Mouse (Mus musculus) kidney, postnatal 0 days (tissue): ENCODE results near the gene Gzmb. TPM values are rescaled to one million over a fixed set of nuclear protein-coding genes. Genes with fewer than 3 reads are reported as not detected.
A peak's percentile ranks its signal among the peaks of the same experiment; 100 is the strongest.
"Not testable (repeated sequence)": the region's sequence is repeated elsewhere in the genome, so short reads cannot be mapped to it uniquely, and the experiment has no call there.

ENCODE experiments used
- ATAC-seq: fragments of 200-750 bp; cut with Nextera tagmentation; replicated peaks from 2 replicates; pipeline ENCODE4 v1.8.0; 2017; ENCODE audit warnings: low read depth, moderate number of reproducible peaks, moderate TSS enrichment, moderate library complexity; ENCODE audit not compliant: low FRiP score
- DNase-seq: peaks from one replicate; pipeline ENCODE4 v3.0.0-alpha.2; 2016; ENCODE audit warnings: low spot score
- H3K27ac ChIP-seq: fragments of 300-500 bp; sonication (generic); 2 replicates; pipeline ENCODE4 v1.5.1; 2014; ENCODE audit warnings: mild to moderate bottlenecking
- H3K27me3 ChIP-seq: fragments of 300-500 bp; sonication (generic); 2 replicates; pipeline ENCODE4 v1.6.1; 2014; ENCODE audit warnings: low read length, mixed read lengths; ENCODE audit not compliant: insufficient read depth
- H3K36me3 ChIP-seq: fragments of 300-500 bp; sonication (generic); 2 replicates; pipeline ENCODE4 v1.6.1; 2014; ENCODE audit warnings: low read length, mixed read lengths; ENCODE audit not compliant: insufficient read depth
- H3K4me1 ChIP-seq: fragments of 300-500 bp; sonication (generic); replicated peaks from 2 replicates; pipeline ENCODE4 v1.6.1; 2014; ENCODE audit warnings: antibody characterized with exemption, low read length, mixed read lengths; ENCODE audit not compliant: insufficient read depth
- H3K4me2 ChIP-seq: fragments of 300-500 bp; sonication (generic); 2 replicates; pipeline ENCODE4 v1.6.1; 2014; ENCODE audit warnings: mild to moderate bottlenecking, low read length, moderate library complexity, mixed read lengths
- H3K4me3 ChIP-seq: fragments of 300-500 bp; sonication (generic); replicated peaks from 2 replicates; pipeline ENCODE4 v1.5.1; 2014; ENCODE audit warnings: low read depth, low read length
- H3K9ac ChIP-seq: fragments of 300-500 bp; sonication (generic); 2 replicates; pipeline ENCODE4 v1.6.1; 2014; ENCODE audit warnings: low read depth, low read length
- H3K9me3 ChIP-seq: fragments of 300-500 bp; sonication (generic); replicated peaks from 2 replicates; pipeline ENCODE4 v1.6.1; 2016; ENCODE audit warnings: low read length, inconsistent platforms, mixed read lengths
- CTCF ChIP-seq: IDR thresholded peaks from 2 replicates; pipeline ENCODE4 v1.5.1; 2016; ENCODE audit warnings: antibody characterized with exemption, low read depth, mild to moderate bottlenecking, moderate library complexity
- WGBS: fragments of 180-500 bp; shearing (Covaris S2); extraction: QIAGEN DNeasy Blood & Tissue Kit; methylation state at CpG from one replicate; pipeline ENCODE4 v1.1.7; 2014; 5-methylcytosine and 5-hydroxymethylcytosine counted together
- polyA plus RNA-seq: library from polyadenylated mRNA; unstranded; fragments of >200 nt; fragmentation: Nextera tagmentation; extraction: Ambion mirVana; gene quantifications from 2 replicates; pipeline ENCODE4 v1.2.1, GENCODE M21; 2015

The Gzmb gene
- polyA plus RNA-seq, 1 experiment from 2014 or later: not detected

DNA sequence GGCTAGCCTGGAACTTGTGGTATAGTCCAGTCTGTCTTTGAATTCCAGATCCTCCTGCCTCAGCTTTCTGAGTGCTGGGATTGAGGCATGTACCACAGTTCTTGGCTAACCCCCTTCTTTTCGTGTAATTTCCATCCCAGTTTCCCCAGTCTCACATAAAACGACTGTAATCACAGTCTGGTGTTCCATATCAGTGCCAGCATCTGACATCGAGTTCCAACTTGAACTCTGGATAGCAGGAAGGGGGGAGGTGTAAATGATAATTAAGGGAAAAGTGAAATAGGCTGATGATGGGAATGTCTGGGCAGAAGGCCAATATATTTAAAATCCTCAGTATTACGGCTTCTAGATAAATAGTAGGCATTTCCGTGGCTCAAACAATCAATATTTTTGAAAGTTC lies 19.0 kb upstream of the Gzmb start:
- Histone ChIP-seq H3K9ac (no peak overlapping the region), H3K4me2 (no peak overlapping the region), H3K4me3 (no peak overlapping the region), H3K27me3 (no peaks in the 10 kb centered on the region), H3K36me3 (no peaks in the 10 kb centered on the region), H3K4me1 (no peaks in the 10 kb centered on the region), H3K27ac (no peak overlapping the region), H3K9me3 (no peaks in the 10 kb centered on the region)
- no peak for TF ChIP-seq CTCF
- WGBS: 43% methylated on average over 5 of the region's 5 CpGs
- no peak for DNase-seq
- no peak for ATAC-seq

DNA sequence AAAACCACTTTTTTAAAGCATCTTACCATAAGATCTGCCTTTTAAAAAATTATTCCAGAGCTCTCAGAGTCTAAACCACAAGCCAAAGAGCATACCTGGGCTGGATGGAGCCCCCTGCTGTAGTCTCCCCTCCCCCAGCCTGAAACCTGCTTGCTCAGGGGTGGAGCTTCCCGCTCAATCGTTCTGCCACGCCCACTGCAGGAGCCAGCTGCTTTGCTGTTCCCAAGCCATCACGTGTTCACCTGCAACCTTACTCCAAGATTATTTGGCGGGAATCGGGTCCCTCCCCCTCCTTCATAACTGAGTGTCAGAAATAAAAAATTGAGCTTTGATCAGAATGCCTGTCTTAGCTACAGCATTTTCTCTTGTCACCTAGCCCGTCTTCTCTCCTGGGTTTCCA lies 16.6 kb upstream of the Gzmb start:
- H3K36me3 ChIP-seq, H3K4me3 ChIP-seq, H3K4me1 ChIP-seq, ATAC-seq, H3K9ac ChIP-seq, H3K27ac ChIP-seq, DNase-seq, H3K9me3 ChIP-seq, H3K4me2 ChIP-seq, H3K27me3 ChIP-seq: not testable (repeated sequence)
- 46% methylated on average over 7 of the region's 7 CpGs for WGBS

DNA sequence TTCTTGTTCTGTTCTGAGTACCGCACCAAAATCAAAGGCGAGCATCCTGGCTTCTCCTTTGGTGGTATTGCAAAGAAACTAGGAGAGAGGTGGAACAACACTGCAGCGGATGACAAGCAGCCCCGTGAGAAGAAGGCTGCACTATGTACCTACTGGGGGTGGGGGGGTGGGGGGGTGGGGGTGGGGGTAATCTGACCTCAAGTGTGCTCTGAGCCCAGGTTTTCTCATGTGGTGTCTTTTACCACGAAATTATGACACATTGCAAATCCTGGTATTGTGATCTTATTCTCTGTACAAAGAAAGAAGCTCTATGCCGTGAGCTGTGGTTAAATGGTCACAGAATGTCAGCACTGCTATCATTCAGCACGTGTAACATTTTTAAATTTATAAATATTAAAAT lies 14.0 kb upstream of the Gzmb start:
- 83% methylated on average over 7 of the region's 7 CpGs for WGBS
- H3K4me2 ChIP-seq, H3K4me3 ChIP-seq, H3K9ac ChIP-seq, H3K27me3 ChIP-seq, H3K27ac ChIP-seq, DNase-seq, H3K9me3 ChIP-seq, ATAC-seq, H3K36me3 ChIP-seq, H3K4me1 ChIP-seq: not testable (repeated sequence)

DNA sequence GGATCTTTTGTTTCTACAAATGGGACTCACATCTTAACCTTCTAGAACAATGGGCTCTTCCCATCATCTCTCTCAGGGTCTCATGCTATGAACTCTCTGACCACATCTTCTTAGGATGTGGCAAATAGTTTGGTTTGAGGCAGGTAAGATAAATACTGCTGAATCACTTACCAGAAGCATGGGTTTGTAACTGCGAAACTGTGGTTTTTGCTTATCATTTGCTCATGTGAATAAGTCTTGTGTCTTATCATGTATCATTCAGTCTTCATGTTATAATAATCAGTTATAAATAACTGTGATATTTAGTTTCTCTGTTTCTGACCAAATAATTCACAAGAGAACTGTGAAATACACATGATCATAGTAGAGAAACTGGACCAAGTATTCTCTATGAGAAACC lies 4.0 kb upstream of the Gzmb start:
- ATAC-seq (no peak), DNase-seq (no peak)
- no peak overlapping the region for H3K27ac ChIP-seq
- H3K9me3 ChIP-seq: no peaks in the 10 kb centered on the region
- no peaks in the 10 kb centered on the region for H3K4me1 ChIP-seq
- no peak overlapping the region for H3K4me3 ChIP-seq
- H3K4me2 ChIP-seq: no peak overlapping the region
- H3K36me3 ChIP-seq: no peaks in the 10 kb centered on the region
- TF ChIP-seq CTCF: no peak
- 89% methylated on average over 1 of the region's 1 CpGs for WGBS
- no peak overlapping the region for H3K9ac ChIP-seq
- H3K27me3 ChIP-seq: no peaks in the 10 kb centered on the region

DNA sequence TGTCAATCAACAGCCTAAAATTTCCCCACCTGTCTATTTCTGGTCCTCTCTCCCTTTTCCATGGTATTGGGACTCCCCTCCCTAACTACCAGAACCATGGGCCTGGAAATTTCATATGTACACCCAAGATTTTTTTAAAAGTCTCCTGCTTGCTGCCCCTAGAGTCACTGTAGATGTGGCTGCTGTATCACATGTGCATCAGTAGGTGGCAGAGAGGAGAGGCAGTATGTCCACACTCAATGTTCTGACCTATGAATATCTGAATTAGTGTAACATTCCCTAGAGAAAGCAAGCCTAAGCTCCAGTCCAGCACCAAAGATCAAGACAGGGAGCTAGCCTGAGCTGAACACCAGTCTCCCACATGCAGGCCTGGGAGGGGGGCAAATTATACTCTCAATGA lies 21.7 kb downstream of the Gzmb start:
- H3K4me3 ChIP-seq: no peak overlapping the region
- H3K9ac ChIP-seq: no peak overlapping the region
- no peaks in the 10 kb centered on the region for H3K27me3 ChIP-seq
- H3K4me2 ChIP-seq: no peak overlapping the region
- DNase-seq (peak; percentile 16), ATAC-seq (no peak)
- H3K9me3 ChIP-seq: no peaks in the 10 kb centered on the region
- no peaks in the 10 kb centered on the region for H3K4me1 ChIP-seq
- no peaks in the 10 kb centered on the region for H3K36me3 ChIP-seq
- TF ChIP-seq CTCF: peak; percentile 49
- H3K27ac ChIP-seq: no peak overlapping the region

DNA sequence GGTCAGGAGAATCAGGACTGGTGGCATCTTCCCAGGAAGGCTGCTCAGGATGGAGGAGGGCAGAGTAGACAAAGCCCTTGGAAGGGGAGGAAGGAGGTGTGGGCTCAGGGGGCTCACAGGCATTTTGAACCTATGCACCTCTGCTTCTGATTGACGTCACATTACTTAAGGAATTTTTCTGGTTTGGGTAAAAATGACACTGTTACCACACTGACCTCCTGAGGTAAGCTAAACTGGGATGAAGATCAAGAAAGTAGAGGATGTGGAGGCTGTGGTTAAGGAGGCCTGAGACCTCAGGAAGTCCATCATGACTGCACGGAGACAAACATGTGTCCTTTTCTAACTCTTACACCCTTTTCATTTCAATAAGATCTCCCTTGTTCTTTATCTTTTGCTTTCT lies 27.5 kb downstream of the Gzmb start, which contains the start of gene Gzmc:
TSS of gene Gzmc (minus strand) at position 101 of the 400 bp plus-strand sequence.
- Histone ChIP-seq H3K36me3 (no peaks in the 10 kb centered on the region), H3K9me3 (no peaks in the 10 kb centered on the region), H3K27ac (no peak within 1 kb of the TSS), H3K27me3 (no peaks in the 10 kb centered on the region), H3K4me1 (no peaks in the 10 kb centered on the region), H3K4me3 (no peak within 1 kb of the TSS), H3K4me2 (no peak within 1 kb of the TSS), H3K9ac (no peak within 1 kb of the TSS)
- TF ChIP-seq CTCF: no peak
- DNase-seq (no peak), ATAC-seq (no peak)
- 71% methylated on average over 2 of the region's 2 CpGs for WGBS

DNA sequence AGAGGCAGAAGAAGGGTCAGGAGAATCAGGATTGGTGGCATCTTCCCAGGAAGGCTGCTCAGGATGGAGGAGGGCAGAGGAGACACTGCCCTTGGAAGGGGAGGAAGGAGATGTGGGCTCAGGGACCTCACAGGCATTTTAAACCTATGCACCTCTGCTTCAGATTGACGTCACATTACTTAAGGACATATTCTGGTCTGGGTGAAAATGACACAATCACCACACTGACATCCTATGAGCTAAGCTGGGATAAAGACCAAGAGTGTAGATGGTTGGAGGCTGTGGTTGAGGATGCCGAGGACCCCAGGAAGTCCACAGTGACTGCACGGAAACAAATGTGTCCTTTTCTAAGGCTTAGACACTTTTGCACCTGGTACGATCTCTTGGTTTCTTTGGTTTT lies 50.7 kb downstream of the Gzmb start, which contains the start of gene Gzmf:
TSS of gene Gzmf (minus strand) at position 101 of the 400 bp plus-strand sequence.
- H3K36me3 ChIP-seq: no peaks in the 10 kb centered on the region
- no peak within 1 kb of the TSS for H3K4me2 ChIP-seq
- no peak within 1 kb of the TSS for H3K27ac ChIP-seq
- no peak for ATAC-seq
- 93% methylated on average over 4 of the region's 4 CpGs for WGBS
- H3K9me3 ChIP-seq: no peaks in the 10 kb centered on the region
- no peak for DNase-seq
- no peak within 1 kb of the TSS for H3K9ac ChIP-seq
- H3K27me3 ChIP-seq: no peaks in the 10 kb centered on the region
- TF ChIP-seq CTCF: no peak
- no peak within 1 kb of the TSS for H3K4me3 ChIP-seq
- no peaks in the 10 kb centered on the region for H3K4me1 ChIP-seq

Other genes starting within 250 kb of the Gzmb start
- not detected in 2 replicates for gene Mcpt1, start 244.3 kb downstream of the Gzmb start, polyA plus RNA-seq
- gene Mcpt9, start 231.8 kb downstream of the Gzmb start, polyA plus RNA-seq: not detected in 2 replicates
- not detected in 2 replicates for gene Mcpt2, start 220.2 kb downstream of the Gzmb start, polyA plus RNA-seq
- gene Mcpt4, start 199.9 kb downstream of the Gzmb start, polyA plus RNA-seq: 0.24 TPM in 1 of 2 replicates, not detected in the other
- gene Mcpt8, start 177.0 kb downstream of the Gzmb start, polyA plus RNA-seq: 0.14 TPM in 1 of 2 replicates, not detected in the other
- not detected in 2 replicates for gene Ctsg, start 159.7 kb downstream of the Gzmb start, polyA plus RNA-seq
- gene Gzme, start 141.6 kb downstream of the Gzmb start, polyA plus RNA-seq: not detected in 2 replicates
- gene Gzmd, start 129.7 kb downstream of the Gzmb start, polyA plus RNA-seq: not detected in 2 replicates
- not detected in 2 replicates for gene Gzmg, start 102.7 kb downstream of the Gzmb start, polyA plus RNA-seq
- not detected in 2 replicates for gene Gzmn, start 87.7 kb downstream of the Gzmb start, polyA plus RNA-seq
- not detected in 2 replicates for gene Gzmf, start 50.8 kb downstream of the Gzmb start, polyA plus RNA-seq
- not detected in 2 replicates for gene Gzmc, start 27.6 kb downstream of the Gzmb start, polyA plus RNA-seq
- 19.9 and 23.4 TPM in 2 replicates for gene Atp12a, start 102.8 kb upstream of the Gzmb start, polyA plus RNA-seq
- 0.51 and 1.3 TPM in 2 replicates for gene Rnf17, start 140.3 kb upstream of the Gzmb start, polyA plus RNA-seq